Mouse (Mus musculus): Measurements from ENCODE around the gene Olfr1373.
"Not testable (repeated sequence)": the region's sequence is repeated elsewhere in the genome, so short reads cannot be mapped to it uniquely, and the experiment has no call there.

Olfr1373 gene

DNA sequence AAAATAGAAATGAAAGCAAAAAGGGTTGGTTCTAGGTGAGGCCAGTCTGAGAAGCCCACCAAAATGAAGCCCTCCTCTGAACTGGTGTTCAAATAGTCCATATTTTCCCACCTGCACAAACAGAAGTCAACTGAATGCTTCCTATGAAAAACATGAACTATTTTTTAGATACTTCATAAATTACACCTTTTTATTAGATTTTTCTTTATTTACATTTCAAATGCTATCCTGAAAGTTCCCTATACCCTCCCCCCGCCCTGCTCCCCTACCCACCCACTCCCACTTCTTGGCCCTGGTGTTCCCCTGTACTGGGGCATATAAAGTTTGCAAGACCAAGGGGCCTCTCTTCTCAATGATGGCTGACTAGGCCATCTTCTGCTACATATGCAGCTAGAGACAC lies at the start of gene Olfr1373:
Olfr1373 (minus strand) TSS at position 101 of the 400 bp plus-strand sequence.
- not testable (repeated sequence) for DNase-seq (ENCODE audit: low spot score)

DNA sequence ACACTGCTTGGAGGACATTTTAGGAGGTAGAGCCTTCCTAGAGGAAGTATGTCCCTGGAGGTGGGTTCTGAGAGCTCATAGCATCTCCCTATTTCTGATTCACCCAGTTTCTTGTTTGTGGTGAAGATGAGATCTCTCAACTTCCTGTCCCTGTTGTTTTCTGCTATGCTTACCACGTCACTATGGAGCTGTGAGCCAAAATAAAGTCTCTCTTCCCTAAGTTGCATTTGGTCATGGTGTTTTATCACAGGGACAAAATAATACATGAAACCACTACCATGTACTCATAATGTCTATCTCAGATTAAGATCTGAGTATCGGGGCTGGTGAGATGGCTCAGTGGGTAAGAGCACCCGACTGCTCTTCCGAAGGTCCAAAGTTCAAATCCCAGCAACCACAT lies 35.3 kb upstream of the Olfr1373 start:
- DNase-seq (ENCODE audit: low spot score), result not testable (repeated sequence)

DNA sequence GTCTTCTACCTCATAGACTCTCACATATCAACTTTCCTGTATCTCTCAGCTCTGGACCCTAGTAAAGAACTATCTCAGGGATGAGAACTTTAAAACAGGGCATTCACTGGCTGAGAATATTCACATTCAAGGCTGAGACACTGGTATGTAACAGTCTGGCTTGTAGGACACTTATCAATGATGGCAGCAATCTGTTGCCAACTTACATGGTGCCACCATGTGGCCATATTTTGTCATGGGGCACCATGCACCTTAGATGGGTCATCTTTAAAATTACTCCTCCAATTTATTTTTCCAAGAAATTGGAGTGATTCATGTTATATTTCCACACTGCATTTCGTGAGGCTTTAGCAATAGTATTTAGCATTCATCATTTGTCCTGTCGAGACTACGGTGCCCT lies 34.6 kb upstream of the Olfr1373 start:
- DNase-seq (ENCODE audit: low spot score), result not testable (repeated sequence)

DNA sequence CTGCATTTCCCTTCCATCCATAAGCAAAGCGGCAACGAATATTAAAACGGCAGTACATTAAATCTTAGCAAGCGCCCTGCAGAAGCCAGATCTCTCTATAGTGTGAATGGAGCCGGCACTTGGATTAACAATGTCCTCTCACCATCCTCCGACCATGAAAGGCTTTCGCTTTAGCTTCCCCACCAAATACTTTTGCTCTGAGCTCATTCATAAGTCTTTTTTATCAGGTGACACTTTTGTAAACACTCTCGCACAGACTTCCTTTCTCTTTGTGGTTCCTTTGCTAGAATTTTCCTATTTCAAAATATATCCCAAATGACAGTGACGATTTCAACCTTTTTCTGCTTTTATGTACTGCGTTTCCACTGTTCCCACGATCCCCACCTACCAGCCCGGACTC lies 23.1 kb upstream of the Olfr1373 start:
- DNase-seq (ENCODE audit: low spot score), result no peak

DNA sequence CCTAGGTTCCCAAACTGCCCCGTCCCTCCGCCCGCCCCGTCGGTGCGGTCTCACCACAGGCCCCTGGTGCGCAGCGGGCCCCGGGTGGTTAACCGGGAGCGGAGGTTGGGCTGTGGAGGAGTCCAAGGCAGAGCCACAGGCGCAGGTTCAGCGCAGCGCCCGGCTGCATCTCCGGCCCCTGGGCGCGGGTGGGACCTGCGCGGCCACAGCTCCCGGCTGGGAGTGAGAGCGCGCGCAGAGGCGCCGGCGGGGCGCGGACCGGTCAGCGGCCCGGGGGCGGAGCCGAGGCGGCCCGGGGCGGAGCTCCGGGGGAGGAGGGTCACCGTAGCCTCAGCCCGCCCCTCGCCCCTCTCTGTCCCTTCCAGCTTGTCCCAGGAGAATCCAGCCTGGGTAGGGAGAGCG lies 22.6 kb upstream of the Olfr1373 start:
- peak; percentile 12 for DNase-seq (ENCODE audit: low spot score)

DNA sequence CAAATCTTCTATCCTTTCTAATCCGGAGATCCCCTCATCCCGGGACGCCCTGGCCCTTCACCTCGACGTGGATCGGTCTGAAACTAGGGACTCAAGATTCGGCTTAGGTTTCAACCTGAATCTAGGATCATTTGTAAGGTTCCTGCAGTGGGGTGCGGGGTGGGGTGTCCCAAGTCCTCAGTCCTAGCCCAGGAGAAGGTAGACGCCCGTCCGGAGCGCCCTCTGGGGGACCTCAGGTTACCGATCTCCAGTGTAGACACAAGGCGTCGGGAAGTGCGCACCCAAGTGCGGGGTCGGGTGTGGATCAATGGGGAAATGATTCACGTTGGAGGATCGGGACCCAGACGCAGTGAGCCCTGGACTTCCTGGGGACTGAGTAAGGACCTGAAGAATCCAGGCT lies 21.8 kb upstream of the Olfr1373 start:
- peak; percentile 9 for DNase-seq (ENCODE audit: low spot score)

DNA sequence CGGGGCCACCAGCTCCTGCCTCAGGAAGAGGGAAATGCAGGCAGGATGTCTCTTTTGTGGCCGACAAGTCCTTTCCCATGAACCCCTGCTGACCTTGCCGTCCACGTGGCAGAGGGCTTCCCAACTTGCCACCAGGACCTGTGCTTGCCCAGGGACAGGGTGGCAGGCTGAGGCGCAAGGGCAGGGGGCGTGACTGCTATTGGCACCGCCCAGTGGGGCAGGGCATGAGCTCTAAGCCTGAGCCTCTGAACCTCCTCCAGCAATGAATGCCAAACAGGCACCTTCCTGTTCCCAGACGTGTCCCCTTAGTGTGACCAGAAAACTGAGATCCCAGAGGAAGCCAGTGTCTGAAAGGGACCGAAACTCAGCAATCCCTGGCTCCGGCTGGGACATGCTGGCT lies 18.6 kb upstream of the Olfr1373 start:
- peak; percentile 12 for DNase-seq (ENCODE audit: low spot score)

DNA sequence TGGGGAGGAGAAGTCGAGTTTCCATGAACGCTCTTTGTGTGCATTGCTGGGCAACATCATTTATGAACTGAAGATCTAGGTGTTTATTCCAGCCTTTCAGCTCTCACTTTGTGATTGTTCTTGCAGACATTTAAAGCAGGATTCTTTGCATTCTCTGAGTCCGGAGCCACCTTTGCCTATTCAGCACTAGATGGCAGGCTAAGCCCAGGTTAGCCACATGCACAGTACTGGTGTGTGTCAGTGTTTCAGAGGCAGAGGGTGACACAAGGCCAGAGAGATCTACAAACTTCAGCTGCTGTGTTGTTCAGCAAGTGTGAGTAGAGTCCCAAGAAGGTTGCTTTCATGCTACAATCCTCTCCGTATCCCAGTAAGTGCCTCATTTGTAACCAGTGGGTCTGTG lies 1.7 kb downstream of the Olfr1373 start:
- DNase-seq (ENCODE audit: low spot score), result not testable (repeated sequence)

DNA sequence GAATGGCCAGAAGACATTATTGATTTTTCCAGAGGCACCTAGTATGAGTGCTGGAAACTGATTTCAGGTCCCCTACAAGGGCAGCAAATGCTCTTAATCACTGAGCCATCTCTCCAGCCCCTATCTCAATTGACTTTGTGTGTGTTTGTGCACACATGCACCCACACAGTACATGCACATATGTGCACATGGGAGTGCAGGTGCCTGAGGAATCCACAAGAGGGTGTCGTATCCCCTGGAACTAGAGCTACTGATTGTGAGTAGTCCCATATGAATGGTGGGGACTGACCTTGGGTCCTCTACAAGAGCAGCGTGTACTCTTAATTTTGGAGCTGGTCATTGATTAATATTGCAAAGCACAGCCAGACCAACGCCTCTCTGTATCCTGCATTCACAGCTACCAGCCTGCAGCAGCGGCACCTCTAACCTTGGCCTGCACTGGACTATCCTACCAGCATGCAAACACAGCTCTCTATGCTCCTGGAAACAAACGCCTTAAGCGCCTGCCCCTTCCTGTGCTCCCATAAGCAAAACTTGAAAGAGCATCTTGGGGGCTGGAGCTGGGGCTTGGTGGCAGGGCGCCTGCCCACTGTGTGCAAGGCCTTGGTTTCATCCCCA lies 14.8 kb downstream of the Olfr1373 start:
- DNase-seq (ENCODE audit: low spot score), result no peak

DNA sequence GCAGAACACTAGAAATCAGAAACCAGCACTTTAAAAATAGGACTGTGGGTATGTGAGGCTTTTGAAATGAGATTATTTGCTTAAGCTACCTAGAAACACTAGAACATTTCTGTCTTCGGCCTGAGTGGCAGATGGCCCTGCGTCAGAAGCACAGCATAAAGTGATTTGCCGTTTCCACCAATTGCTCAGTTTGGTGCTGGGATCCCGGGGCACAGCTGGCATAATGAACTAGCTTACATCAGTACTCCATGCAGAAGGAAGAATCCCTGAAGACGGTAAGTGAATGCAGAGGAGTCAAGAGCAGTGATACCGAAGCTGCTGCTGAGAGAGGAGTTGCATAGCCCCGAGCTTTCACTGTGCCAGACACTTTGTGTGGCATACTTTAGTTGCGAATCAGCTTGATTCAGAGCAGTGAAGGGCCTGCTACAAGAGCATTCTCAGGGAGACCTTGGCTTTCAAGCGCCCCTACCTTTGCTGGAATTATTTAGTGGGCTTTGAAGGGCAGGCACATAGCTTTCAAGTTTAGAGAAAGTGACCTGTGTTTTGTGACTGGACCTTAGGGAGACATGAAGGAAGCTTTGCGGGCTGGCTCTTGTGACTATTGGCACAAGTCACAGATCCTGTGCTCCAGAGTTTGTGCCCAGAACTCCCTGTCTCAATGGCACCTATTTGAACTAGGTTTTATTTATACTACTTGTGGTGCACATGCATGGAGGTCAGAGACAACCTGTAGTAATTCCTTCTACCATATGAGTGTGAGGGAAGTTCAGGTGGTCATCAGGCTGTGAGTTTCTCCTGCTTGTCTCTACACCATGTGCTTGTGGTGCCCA lies 15.5 kb downstream of the Olfr1373 start:
- no peak for DNase-seq (ENCODE audit: low spot score)

DNA sequence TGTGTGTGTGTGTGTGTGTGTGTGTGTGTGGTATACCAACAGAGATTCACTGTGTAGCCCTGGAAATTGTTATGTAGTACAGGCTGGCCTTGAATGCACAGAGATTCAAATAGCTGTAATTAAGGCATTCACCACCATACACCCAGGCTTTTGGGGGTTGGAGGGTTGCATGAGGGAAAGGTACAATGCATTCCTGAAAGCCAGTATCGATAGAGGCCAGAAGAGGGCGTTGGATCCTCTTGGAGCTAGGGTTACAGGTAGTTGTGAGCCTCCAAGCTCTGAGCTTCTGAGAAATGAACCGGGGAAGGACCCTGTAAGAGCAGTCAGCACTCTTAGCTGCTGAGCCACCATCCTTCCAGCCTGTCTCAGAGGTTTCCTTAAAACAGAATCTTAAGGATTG lies 16.2 kb downstream of the Olfr1373 start:
- no peak for DNase-seq (ENCODE audit: low spot score)

DNA sequence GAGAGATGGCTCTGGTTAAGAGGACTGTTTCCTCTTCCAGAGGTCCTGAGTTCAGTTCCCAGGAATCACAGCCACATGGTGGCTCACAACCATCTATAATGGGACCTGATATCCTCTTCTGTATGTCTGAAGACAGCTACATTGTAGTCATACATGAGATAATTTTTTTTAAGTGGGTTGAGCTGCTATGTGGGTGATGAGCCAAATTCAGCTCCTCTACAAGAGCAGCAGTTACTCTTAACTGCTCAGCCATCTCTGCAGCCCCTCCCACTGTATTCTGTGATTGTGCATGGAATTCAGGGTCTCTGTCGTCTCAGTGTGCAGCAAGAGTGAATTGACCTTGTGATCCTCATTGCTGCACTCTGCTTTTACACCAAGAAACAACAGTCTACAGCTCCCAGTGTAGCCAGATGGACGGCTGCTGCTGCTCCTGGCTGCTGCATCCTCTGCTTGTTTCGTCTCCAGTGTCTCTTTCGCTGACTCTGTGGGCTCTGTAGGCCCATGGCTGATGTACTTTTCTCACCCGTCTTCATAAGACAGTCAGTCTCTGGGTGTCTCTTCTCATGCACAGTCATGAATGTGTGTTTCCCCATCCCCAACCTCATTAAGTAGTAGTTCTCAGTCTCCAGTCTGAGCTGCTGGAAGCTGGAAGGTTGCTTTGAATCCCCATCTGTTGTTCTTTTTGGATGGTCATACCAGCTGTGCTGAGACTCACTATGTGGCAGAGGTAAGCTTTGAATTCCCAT lies 16.8 kb downstream of the Olfr1373 start:
- no peak for DNase-seq (ENCODE audit: low spot score)

DNA sequence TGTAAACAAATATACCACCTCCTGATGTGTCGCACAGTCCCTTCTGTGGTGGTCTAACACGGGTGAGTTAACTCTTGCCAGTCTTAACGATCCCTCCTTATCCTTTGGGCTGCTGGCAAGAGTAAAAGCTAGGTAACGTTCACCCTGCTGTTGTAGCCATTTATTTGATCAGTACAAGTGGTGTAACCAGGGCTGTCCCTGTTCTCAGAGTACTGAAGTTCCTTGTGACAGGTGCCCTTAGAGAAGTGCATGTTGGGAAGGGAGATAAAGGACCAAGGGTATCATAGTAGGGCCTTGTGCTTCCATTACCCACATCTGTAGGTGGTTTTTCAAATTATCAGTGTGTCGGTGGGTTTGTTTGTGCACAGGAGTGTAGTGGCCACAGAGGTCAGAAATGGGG lies 17.6 kb downstream of the Olfr1373 start:
- DNase-seq (ENCODE audit: low spot score), result no peak

DNA sequence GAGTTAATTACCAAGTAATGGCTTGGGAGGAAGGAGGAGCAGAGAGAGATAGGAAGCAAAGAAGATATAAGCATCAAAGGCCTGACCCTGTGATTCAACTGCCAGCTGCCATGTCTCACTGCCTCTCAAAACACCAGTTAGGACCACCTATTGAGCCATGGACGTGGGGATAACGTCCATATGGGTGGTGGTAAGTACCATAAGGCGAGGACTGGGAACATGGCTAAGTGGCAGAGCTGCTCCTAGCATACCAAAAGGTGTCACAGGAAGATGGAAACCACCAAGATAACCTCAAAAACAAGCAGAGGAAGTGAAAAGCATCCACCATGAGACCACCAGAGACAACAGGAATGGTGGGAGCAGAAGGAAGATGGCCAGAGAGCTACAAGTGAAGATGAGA lies 18.2 kb downstream of the Olfr1373 start:
- no peak for DNase-seq (ENCODE audit: low spot score)

DNA sequence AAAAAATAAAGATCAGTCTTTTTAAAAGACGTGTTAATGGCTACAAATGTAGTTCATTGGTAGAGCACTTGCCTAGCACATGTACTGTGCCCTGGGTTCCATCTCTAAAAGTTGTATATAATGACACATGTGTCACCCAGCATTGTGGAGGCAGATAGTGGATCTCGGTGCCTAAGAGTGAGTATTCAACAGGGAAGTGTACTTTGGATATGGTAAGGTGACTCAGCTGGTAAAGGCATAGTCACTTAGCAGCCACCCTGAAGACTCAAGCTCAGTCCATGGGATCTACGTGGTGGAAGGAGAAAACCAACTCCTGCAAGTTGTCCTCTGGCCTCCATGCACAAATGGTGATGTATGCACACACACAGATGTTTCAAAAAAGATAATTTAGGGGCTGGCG lies 20.9 kb downstream of the Olfr1373 start:
- no peak for DNase-seq (ENCODE audit: low spot score)

DNA sequence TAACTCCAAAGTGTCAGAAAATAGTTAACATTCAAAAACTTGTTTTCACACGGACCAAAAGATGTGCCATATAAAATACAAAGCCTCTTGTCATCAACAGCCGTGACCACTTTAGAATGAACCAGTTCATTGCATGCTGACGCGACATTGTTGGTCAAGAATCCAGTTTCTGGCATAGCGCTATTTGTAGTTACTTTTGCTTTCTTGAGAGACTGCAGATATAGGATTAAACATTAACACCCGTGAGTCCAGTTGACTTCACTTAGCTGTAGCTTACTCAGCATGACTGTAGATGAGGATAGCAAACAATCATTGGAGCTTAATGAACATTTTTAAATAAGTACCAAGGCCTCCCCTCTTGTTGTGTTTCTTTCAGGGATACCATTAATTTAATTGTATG lies 23.3 kb downstream of the Olfr1373 start:
- DNase-seq (ENCODE audit: low spot score), result no peak

DNA sequence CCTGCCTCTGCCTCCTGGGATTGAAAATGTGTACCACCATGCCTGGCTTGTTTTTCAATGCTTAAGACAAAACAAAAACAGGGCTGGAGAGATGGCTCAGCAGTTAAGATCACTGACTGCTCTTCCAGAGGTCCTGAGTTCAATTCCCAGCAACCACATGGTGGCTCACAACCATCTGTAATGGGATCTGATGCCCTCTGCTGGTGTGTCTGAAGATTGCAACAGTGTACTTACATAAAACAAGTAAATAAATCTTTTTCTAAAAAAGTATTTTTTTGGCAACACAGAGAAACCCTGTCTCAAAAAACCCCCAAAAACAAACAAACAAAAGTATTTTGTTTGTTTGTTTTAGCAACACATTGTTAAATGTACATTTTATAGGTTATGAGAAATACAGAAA lies 24.9 kb downstream of the Olfr1373 start:
- DNase-seq (ENCODE audit: low spot score), result not testable (repeated sequence)

DNA sequence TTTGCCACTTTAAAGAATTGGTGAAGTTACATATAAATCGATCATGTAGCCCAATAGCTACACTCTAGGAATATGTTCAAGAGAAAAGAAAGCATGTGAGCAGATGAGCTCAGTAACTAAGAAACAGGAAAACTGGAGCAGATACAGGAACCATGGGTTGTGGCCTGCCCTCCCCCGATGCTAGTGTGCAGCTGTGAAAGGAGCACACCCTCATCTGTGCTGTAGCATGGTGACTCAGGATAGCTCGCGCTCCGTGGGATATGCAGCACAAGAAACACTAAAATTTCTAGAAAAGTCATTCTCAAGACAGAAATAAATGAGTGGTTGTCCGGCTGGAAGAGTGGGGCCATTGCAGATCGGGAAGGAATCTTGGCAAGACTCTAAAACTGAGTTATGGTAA lies 28.2 kb downstream of the Olfr1373 start:
- DNase-seq (ENCODE audit: low spot score), result no peak

DNA sequence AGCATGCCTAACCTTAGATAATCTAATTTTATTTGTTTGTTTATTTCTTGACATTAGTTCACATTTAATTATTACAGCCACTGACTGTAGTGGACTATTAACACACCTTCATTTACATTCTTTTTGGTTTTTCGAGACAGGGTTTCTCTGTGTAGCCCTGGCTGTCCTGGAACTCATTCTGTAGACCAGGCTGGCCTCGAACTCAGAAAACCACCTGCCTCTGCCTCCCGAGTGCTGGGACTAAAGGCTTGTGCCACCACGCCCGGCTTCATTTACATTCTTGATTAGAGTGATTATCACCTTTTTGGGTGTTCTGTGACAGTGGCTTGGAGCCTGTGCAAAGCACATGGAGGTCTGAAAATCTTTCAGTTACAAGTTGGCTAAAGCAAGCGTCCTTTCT lies 29.2 kb downstream of the Olfr1373 start:
- DNase-seq (ENCODE audit: low spot score), result not testable (repeated sequence)

DNA sequence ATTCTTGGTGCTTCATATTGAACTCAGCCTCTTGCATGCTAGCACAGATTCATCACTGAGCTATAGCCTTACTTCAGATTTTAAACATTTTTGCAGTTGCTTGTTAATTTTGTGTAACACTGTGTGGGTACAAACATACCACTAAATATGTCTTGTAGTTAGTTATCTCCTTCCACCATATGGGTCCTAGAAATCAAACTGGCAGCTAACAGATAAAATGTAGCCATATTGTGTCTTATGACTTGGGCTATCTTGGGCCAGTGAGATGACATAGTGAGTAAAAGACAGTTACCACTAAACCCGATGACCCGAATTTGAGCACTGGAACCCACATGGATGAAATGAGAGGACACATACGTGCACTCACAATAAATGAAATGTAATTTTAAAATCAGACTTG lies 29.8 kb downstream of the Olfr1373 start:
- no peak for DNase-seq (ENCODE audit: low spot score)

DNA sequence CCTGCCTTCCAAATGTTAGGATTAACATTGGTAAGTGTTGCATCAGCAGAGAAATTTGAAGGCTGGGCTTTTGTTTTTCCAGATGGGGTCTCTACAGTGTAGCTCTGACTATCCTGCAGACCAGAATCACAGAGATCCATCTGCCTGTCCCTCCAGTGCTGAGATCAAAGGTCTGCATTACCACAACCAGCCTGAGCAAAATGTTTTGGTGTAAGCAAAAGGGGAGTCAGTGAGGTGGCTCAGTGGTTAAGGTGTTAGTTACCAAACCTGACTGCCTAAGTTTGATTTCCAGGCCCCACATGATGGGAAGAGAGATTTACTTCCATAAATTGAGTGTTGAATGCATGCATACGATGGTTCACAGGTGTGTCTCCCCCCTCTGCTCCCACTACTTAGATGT lies 35.9 kb downstream of the Olfr1373 start:
- no peak for DNase-seq (ENCODE audit: low spot score)

DNA sequence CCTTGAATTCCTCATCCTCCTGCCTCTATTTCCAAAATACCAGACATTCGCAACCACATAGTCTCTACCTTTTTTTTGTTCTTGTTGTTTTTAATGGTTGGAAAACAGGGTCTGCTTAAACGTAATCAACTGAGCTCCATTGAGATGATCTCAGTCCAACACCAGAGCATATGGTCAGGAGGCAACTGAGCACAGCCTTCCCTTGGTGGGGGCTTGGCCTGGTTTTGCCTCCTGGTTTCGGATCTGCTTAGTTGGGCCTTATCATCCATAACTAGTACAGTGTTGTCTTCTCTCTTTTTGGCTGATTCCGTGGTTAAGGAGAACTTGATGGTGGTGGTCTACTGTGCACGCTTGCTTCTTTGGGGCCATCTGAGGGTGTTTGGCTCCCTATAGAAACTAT lies 36.5 kb downstream of the Olfr1373 start:
- no peak for DNase-seq (ENCODE audit: low spot score)

DNA sequence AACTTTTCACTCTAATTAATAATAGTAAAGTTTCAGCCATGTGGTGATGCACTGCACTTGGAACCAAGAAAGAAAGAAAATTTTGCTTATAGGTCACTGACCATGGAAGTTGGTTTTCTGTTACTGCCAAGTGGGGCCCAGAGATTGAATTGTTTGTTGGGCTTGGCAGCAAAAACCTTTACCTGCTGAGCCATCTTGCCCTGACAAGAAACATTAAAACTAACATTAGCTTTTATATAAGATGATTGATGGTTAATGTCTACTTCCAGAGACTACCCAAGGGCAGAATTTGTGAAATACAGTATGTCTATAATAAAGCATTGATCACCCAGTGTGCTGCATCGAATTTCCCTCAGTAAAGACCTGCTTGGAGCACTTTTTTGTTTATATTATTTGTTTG lies 38.9 kb downstream of the Olfr1373 start:
- DNase-seq (ENCODE audit: low spot score), result no peak
